Mouse (Mus musculus) hindlimb bud, embryonic 11.5 days (tissue): Measurements from ENCODE around the gene Ssh2.
"Not testable (repeated sequence)": the region's sequence is repeated elsewhere in the genome, so short reads cannot be mapped to it uniquely, and the experiment has no call there.

Experiments
- DNase-seq: peaks from one replicate; pipeline ENCODE4 v3.0.0-alpha.2; 2012; ENCODE audit warnings: low read depth, low spot score; ENCODE audit errors: extremely low spot score

Gene Ssh2

GRCm38 (mm10) chr11:77348142-77348741 lies 132.2 kb downstream of the Ssh2 start:
- DNase-seq: peak; percentile 22

GRCm38 (mm10) chr11:77348985-77349384 lies 132.9 kb downstream of the Ssh2 start:
- peak; percentile 18 for DNase-seq

GRCm38 (mm10) chr11:77349698-77350097 lies 133.6 kb downstream of the Ssh2 start:
- DNase-seq: no peak

GRCm38 (mm10) chr11:77355055-77355454 lies 139.0 kb downstream of the Ssh2 start:
- no peak for DNase-seq

GRCm38 (mm10) chr11:77357839-77358238 lies 141.8 kb downstream of the Ssh2 start:
- no peak for DNase-seq

- no peak for DNase-seq
These were observed 147.4 kb downstream of the Ssh2 start for GRCm38 (mm10) chr11:77363476-77363875.

GRCm38 (mm10) chr11:77364376-77364775 lies 148.3 kb downstream of the Ssh2 start:
- no peak for DNase-seq

GRCm38 (mm10) chr11:77365706-77366386 lies 149.8 kb downstream of the Ssh2 start:
- no peak for DNase-seq

- DNase-seq: no peak
These were observed 151.6 kb downstream of the Ssh2 start for GRCm38 (mm10) chr11:77367541-77368270.

GRCm38 (mm10) chr11:77369188-77369840 lies 153.2 kb downstream of the Ssh2 start:
- DNase-seq: no peak

GRCm38 (mm10) chr11:77369841-77370191 lies 153.7 kb downstream of the Ssh2 start:
- no peak for DNase-seq

GRCm38 (mm10) chr11:77371088-77371487 lies 155.0 kb downstream of the Ssh2 start:
- no peak for DNase-seq

GRCm38 (mm10) chr11:77371696-77372095 lies 155.6 kb downstream of the Ssh2 start:
- DNase-seq: no peak

- no peak for DNase-seq
These were observed 156.3 kb downstream of the Ssh2 start for GRCm38 (mm10) chr11:77372196-77372904.

GRCm38 (mm10) chr11:77378622-77379021 lies 162.5 kb downstream of the Ssh2 start:
- no peak for DNase-seq

- DNase-seq: no peak
These were observed 165.1 kb downstream of the Ssh2 start for GRCm38 (mm10) chr11:77381174-77381573.

GRCm38 (mm10) chr11:77384151-77384550 lies 168.1 kb downstream of the Ssh2 start:
- DNase-seq: no peak

- DNase-seq: no peak
These were observed 169.9 kb downstream of the Ssh2 start for GRCm38 (mm10) chr11:77385706-77386690.

GRCm38 (mm10) chr11:77388197-77388596 lies 172.1 kb downstream of the Ssh2 start:
- not testable (repeated sequence) for DNase-seq

- DNase-seq: no peak
These were observed 179.5 kb downstream of the Ssh2 start for GRCm38 (mm10) chr11:77395539-77395938.
